Comparison of ENCODE assay signal across 13 mouse cellular contexts in genomic region chr3:98084061-98084655, GRCm38 (mm10).
A peak's percentile ranks its signal among the peaks of the same experiment; 100 is the strongest.
DNase-seq lines count a peak whose midpoint lies in the region; ATAC-seq lines count a peak whose summit lies in the region.
"Had no signal": no experiment of that assay in that cellular context is flagged by ENCODE, and none has a peak within 500 bp of the region (broad histone marks: within the 10 kb centered on the region; RNA-seq: fewer than 3 reads in every experiment).

No protein-coding gene starts in this region.

- intact Hi-C loops in left cerebral cortex, postnatal 36 days (cut with DNase I): no loop called here

- no peaks in the 10 kb centered on the region for H3K9me3 ChIP-seq in liver, embryonic 15.5 days (replicated peaks)
- no peaks in the 10 kb centered on the region for H3K9me3 ChIP-seq in liver, embryonic 11.5 days (ENCODE audit: control insufficient read depth, low read length)
- no peaks in the 10 kb centered on the region for H3K9me3 ChIP-seq in hindbrain, embryonic 14.5 days (ENCODE audit: control insufficient read depth, low read length)
- H3K9me3 ChIP-seq in neural tube, embryonic 13.5 days: no peaks in the 10 kb centered on the region
- H3K9me3 ChIP-seq: intestine, embryonic 15.5 days had no signal

- WGBS in liver, embryonic 15.5 days (ENCODE audit: insufficient replicate concordance): 59% methylated on average over 8 of the region's 8 CpGs
- 63% methylated on average over 8 of the region's 8 CpGs for WGBS in liver, embryonic 11.5 days
- WGBS in hindbrain, embryonic 14.5 days: 72% methylated on average over 8 of the region's 8 CpGs
- WGBS in neural tube, embryonic 13.5 days: 53% methylated on average over 8 of the region's 8 CpGs

- peak overlapping the region; percentile 46; the same call in 1 of the 2 replicates for H3K27ac ChIP-seq in liver, embryonic 15.5 days (replicated peaks)
- no peak overlapping the region for H3K27ac ChIP-seq in liver, embryonic 11.5 days (ENCODE audit: low read depth, low read length)
- peak overlapping the region; percentile 9; the same call in 1 of the 2 replicates for H3K27ac ChIP-seq in hindbrain, embryonic 14.5 days
- H3K27ac ChIP-seq in neural tube, embryonic 13.5 days (replicated peaks): peak overlapping the region; percentile 79
- H3K27ac ChIP-seq: intestine, embryonic 15.5 days had no signal

- H3K36me3 ChIP-seq in liver, embryonic 15.5 days (replicated peaks): peaks cover 24% of the 10 kb centered on the region; the same call in 1 of the 2 replicates
- H3K36me3 ChIP-seq in liver, embryonic 11.5 days (ENCODE audit: control insufficient read depth, insufficient read depth, low read length): peaks cover 6% of the 10 kb centered on the region; the same call in 1 of the 2 replicates
- H3K36me3 ChIP-seq in hindbrain, embryonic 14.5 days (replicated peaks; ENCODE audit: control insufficient read depth, insufficient read depth): no peaks in the 10 kb centered on the region; the same call in 1 of the 2 replicates
- peaks cover 7% of the 10 kb centered on the region; the same call in 1 of the 2 replicates for H3K36me3 ChIP-seq in neural tube, embryonic 13.5 days
- H3K36me3 ChIP-seq: G1E had no signal

- H3K4me3 ChIP-seq in liver, embryonic 15.5 days (replicated peaks): no peak overlapping the region
- no peak overlapping the region for H3K4me3 ChIP-seq in liver, embryonic 11.5 days (ENCODE audit: low read depth, low read length)
- no peak overlapping the region for H3K4me3 ChIP-seq in hindbrain, embryonic 14.5 days (replicated peaks; ENCODE audit: low read length)
- H3K4me3 ChIP-seq in neural tube, embryonic 13.5 days: no peak overlapping the region
- H3K4me3 ChIP-seq: intestine, embryonic 15.5 days had no signal

- H3K4me2 ChIP-seq in liver, embryonic 15.5 days: no peak overlapping the region
- no peak overlapping the region for H3K4me2 ChIP-seq in liver, embryonic 11.5 days
- H3K4me2 ChIP-seq in hindbrain, embryonic 14.5 days (replicated peaks): no peak overlapping the region
- no peak overlapping the region for H3K4me2 ChIP-seq in neural tube, embryonic 13.5 days
- H3K4me2 ChIP-seq: intestine, embryonic 15.5 days; midbrain, embryonic 11.5 days had no signal

- no peak overlapping the region for H3K9ac ChIP-seq in liver, embryonic 15.5 days
- H3K9ac ChIP-seq in liver, embryonic 11.5 days (ENCODE audit: low read depth, low read length): no peak overlapping the region
- no peak overlapping the region for H3K9ac ChIP-seq in hindbrain, embryonic 14.5 days
- 0 out of 2 replicates have a peak overlapping the region, but pooled peaks have one; percentile 22 for H3K9ac ChIP-seq in neural tube, embryonic 13.5 days
- H3K9ac ChIP-seq: intestine, embryonic 15.5 days had no signal

- no peak for DNase-seq in liver, embryonic 11.5 days (ENCODE audit: low spot score)
- DNase-seq in ZHBTc4 (ENCODE audit: low read depth, low spot score): peak; percentile 29
- DNase-seq in hindbrain, embryonic 14.5 days (ENCODE audit: low spot score): no peak
- DNase-seq in adrenal gland, adult 2 months: no peak
- DNase-seq in left cerebral cortex, postnatal 36 days (ENCODE audit: low spot score in 2 of 2): no peak
- DNase-seq in spleen, adult 18-20 months: no peak
- DNase-seq: gastrocnemius, postnatal 36 days; right cerebral cortex, postnatal 4 days had no signal

- no peak for ATAC-seq in liver, embryonic 15.5 days (ENCODE audit: insufficient read depth)
- no peak for ATAC-seq in liver, embryonic 11.5 days (replicated peaks; ENCODE audit: low FRiP score)
- ATAC-seq in hindbrain, embryonic 14.5 days (ENCODE audit: low FRiP score): peak; percentile 28; the same call in 1 of the 2 replicates
- peak; percentile 80 for ATAC-seq in neural tube, embryonic 13.5 days (ENCODE audit: low read depth)
- ATAC-seq: intestine, embryonic 15.5 days had no signal

- peaks cover 82% of the 10 kb centered on the region for H3K4me1 ChIP-seq in liver, embryonic 15.5 days (replicated peaks)
- peaks cover 19% of the 10 kb centered on the region for H3K4me1 ChIP-seq in liver, embryonic 11.5 days (replicated peaks; ENCODE audit: control insufficient read depth, insufficient read depth, low read length)
- H3K4me1 ChIP-seq in hindbrain, embryonic 14.5 days (replicated peaks; ENCODE audit: control insufficient read depth, insufficient read depth, low read length): 0 out of 2 replicates have a peak, but pooled peaks cover 9% of the 10 kb centered on the region
- H3K4me1 ChIP-seq in neural tube, embryonic 13.5 days (replicated peaks): peaks cover 38% of the 10 kb centered on the region

- no peaks in the 10 kb centered on the region for H3K27me3 ChIP-seq in liver, embryonic 15.5 days
- H3K27me3 ChIP-seq in liver, embryonic 11.5 days (replicated peaks; ENCODE audit: control insufficient read depth, insufficient read depth, low read length): no peaks in the 10 kb centered on the region
- no peaks in the 10 kb centered on the region for H3K27me3 ChIP-seq in hindbrain, embryonic 14.5 days (ENCODE audit: control insufficient read depth, insufficient read depth, low read length)
- H3K27me3 ChIP-seq in neural tube, embryonic 13.5 days: no peaks in the 10 kb centered on the region
- H3K27me3 ChIP-seq: intestine, embryonic 15.5 days had no signal

Comparison
In these comparisons a context has a peak if more than half of its experiments do, and no peak if none do; other contexts are left out.
1. ATAC-seq: peak in hindbrain, embryonic 14.5 days (single experiment) and neural tube, embryonic 13.5 days (single experiment); none in liver, embryonic 15.5 days (single experiment) and liver, embryonic 11.5 days (single experiment).